Mouse (Mus musculus) WW6 (cell line): Measurements from ENCODE around the gene Lcn2.

Experiments used
- DNase-seq: peaks from one replicate; pipeline ENCODE4 v3.0.0-alpha.2; 2013; ENCODE audit warnings: low read depth, low spot score

Lcn2 gene

GRCm38 (mm10) chr2:32344056-32344455 is 44.0 kb downstream of the Lcn2 start:
- DNase-seq, result no peak

- no peak for DNase-seq
These were observed 44.7 kb downstream of the Lcn2 start for GRCm38 (mm10) chr2:32343351-32343671.

GRCm38 (mm10) chr2:32342539-32343350 is 45.3 kb downstream of the Lcn2 start:
- no peak for DNase-seq

- no peak for DNase-seq
These were observed 46.0 kb downstream of the Lcn2 start for GRCm38 (mm10) chr2:32342039-32342438.

GRCm38 (mm10) chr2:32341634-32341939 is 46.5 kb downstream of the Lcn2 start:
- DNase-seq, result no peak

GRCm38 (mm10) chr2:32340836-32341633 is 47.0 kb downstream of the Lcn2 start:
- no peak for DNase-seq

GRCm38 (mm10) chr2:32339912-32340642 is 48.0 kb downstream of the Lcn2 start:
- no peak for DNase-seq

- DNase-seq, result no peak
These were observed 52.2 kb downstream of the Lcn2 start for GRCm38 (mm10) chr2:32335888-32336287.
